Mouse (Mus musculus): Measurements from ENCODE around the gene H2-Aa.

The H2-Aa gene

GRCm38 (mm10) chr17:34263811-34264371 is 23.7 kb downstream of the H2-Aa start:
- no peak for DNase-seq (ENCODE audit: low read depth)

GRCm38 (mm10) chr17:34263068-34263467 is 24.6 kb downstream of the H2-Aa start:
- peak; percentile 45 for DNase-seq (ENCODE audit: low read depth)

- DNase-seq (ENCODE audit: low read depth) = peak; percentile 64
Measured at GRCm38 (mm10) chr17:34261502-34261901, 26.1 kb downstream of the H2-Aa start.

- no peak for DNase-seq (ENCODE audit: low read depth)
Measured at GRCm38 (mm10) chr17:34260551-34260950, 27.1 kb downstream of the H2-Aa start.

GRCm38 (mm10) chr17:34257594-34258375 is 29.8 kb downstream of the H2-Aa start, which contains the start of gene H2-Ab1:
H2-Ab1 (plus strand) TSS chr17:34257689.
- peak; percentile 83 for DNase-seq (ENCODE audit: low read depth)

- no peak for DNase-seq (ENCODE audit: low read depth)
Measured at GRCm38 (mm10) chr17:34256501-34256900, 31.1 kb downstream of the H2-Aa start.

- DNase-seq (ENCODE audit: low read depth) = peak; percentile 29
Measured at GRCm38 (mm10) chr17:34251666-34252065, 36.0 kb downstream of the H2-Aa start.

- DNase-seq (ENCODE audit: low read depth) = peak; percentile 73
Measured at GRCm38 (mm10) chr17:34249878-34250277, 37.7 kb downstream of the H2-Aa start.

- DNase-seq (ENCODE audit: low read depth) = no peak
Measured at GRCm38 (mm10) chr17:34249361-34249760, 38.3 kb downstream of the H2-Aa start.

GRCm38 (mm10) chr17:34248764-34249163 is 38.9 kb downstream of the H2-Aa start:
- peak; percentile 66 for DNase-seq (ENCODE audit: low read depth)

GRCm38 (mm10) chr17:34247047-34247446 is 40.6 kb downstream of the H2-Aa start:
- peak; percentile 43 for DNase-seq (ENCODE audit: low read depth)

- no peak for DNase-seq (ENCODE audit: low read depth)
Measured at GRCm38 (mm10) chr17:34244656-34245055, 43.0 kb downstream of the H2-Aa start.

- DNase-seq (ENCODE audit: low read depth) = no peak
Measured at GRCm38 (mm10) chr17:34240916-34241315, 46.7 kb downstream of the H2-Aa start.

GRCm38 (mm10) chr17:34240366-34240765 is 47.3 kb downstream of the H2-Aa start:
- no peak for DNase-seq (ENCODE audit: low read depth)

- peak; percentile 40 for DNase-seq (ENCODE audit: low read depth)
Measured at GRCm38 (mm10) chr17:34239601-34240041, 48.0 kb downstream of the H2-Aa start.

- DNase-seq (ENCODE audit: low read depth) = peak; percentile 74
Measured at GRCm38 (mm10) chr17:34238706-34239105, 48.9 kb downstream of the H2-Aa start, which contains the start of gene H2-Ob. H2-Ob (plus strand) TSS chr17:34238903.

- DNase-seq (ENCODE audit: low read depth) = no peak
Measured at GRCm38 (mm10) chr17:34237741-34238140, 49.9 kb downstream of the H2-Aa start.

GRCm38 (mm10) chr17:34236691-34237090 is 50.9 kb downstream of the H2-Aa start:
- DNase-seq (ENCODE audit: low read depth) = no peak

GRCm38 (mm10) chr17:34234926-34235325 is 52.7 kb downstream of the H2-Aa start:
- peak; percentile 93 for DNase-seq (ENCODE audit: low read depth)

All from 416B (cell line).